Mouse (Mus musculus): ENCODE data around the gene Coq7. TPM values are rescaled to one million over a fixed set of nuclear protein-coding genes. Genes with fewer than 3 reads are reported as not detected.
A peak's percentile ranks its signal among the peaks of the same experiment; 100 is the strongest.

Coq7 gene
- polyA plus RNA-seq, 1 experiment from 2014 or later, result 136 TPM

GRCm38 (mm10) chr7:118489706-118490665 is 43.2 kb downstream of the Coq7 start:
- Histone ChIP-seq H3K4me2 (ENCODE audit: low read depth, low read length) (peak overlapping the region; percentile 80), H3K27ac (ENCODE audit: low read length) (no peak overlapping the region), H3K4me3 (ENCODE audit: low read length) (peak overlapping the region; percentile 82), H3K4me1 (ENCODE audit: control insufficient read depth, insufficient read depth, low read length) (peaks cover 33% of the 10 kb centered on the region), H3K9ac (ENCODE audit: low read depth, low read length) (peak overlapping the region; percentile 99), H3K36me3 (ENCODE audit: control insufficient read depth, insufficient read depth, low read length) (no peaks in the 10 kb centered on the region), H3K9me3 (ENCODE audit: control insufficient read depth, low read length) (no peaks in the 10 kb centered on the region), H3K27me3 (replicated peaks; ENCODE audit: control insufficient read depth, insufficient read depth, low read length) (no peaks in the 10 kb centered on the region)
- WGBS, result 49% methylated on average over 57 of the region's 57 CpGs
- no peak for ATAC-seq

- Histone ChIP-seq H3K27ac (ENCODE audit: low read length) (peak overlapping the region; percentile 10; the same call in 1 of the 2 replicates), H3K4me3 (ENCODE audit: low read length) (peak overlapping the region; percentile 8), H3K36me3 (ENCODE audit: control insufficient read depth, insufficient read depth, low read length) (no peaks in the 10 kb centered on the region), H3K4me2 (ENCODE audit: low read depth, low read length) (peak overlapping the region; percentile 44), H3K9ac (ENCODE audit: low read depth, low read length) (0 out of 2 replicates have a peak overlapping the region, but pooled peaks have one; percentile 2), H3K9me3 (ENCODE audit: control insufficient read depth, low read length) (no peaks in the 10 kb centered on the region), H3K4me1 (ENCODE audit: control insufficient read depth, insufficient read depth, low read length) (peaks cover 33% of the 10 kb centered on the region), H3K27me3 (replicated peaks; ENCODE audit: control insufficient read depth, insufficient read depth, low read length) (no peaks in the 10 kb centered on the region)
- ATAC-seq, result no peak
- WGBS, result 30% methylated on average over 8 of the region's 8 CpGs
Measured at GRCm38 (mm10) chr7:118488060-118488664, 45.0 kb downstream of the Coq7 start.

DNA sequence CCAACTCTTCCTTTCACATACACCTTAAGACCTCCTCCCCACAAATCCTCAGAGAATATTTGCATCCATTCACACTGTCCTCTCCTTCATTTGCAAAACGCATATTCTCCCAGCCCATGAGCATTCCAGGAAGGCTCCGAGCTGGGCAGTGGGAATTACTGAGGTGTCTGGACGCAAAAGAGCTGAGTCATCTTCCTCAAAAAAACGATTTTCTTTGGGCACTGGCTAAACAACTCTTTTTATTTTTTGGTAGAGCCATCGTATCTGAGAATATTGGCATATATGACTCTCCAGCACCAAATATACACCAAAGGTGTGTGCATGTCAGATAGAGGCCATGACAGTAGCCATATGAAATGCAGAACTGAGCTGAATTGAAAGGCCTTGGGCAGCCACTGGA is 46.2 kb downstream of the Coq7 start:
- ATAC-seq, result no peak
- no peak overlapping the region for H3K27ac ChIP-seq (ENCODE audit: low read length)
- no peak overlapping the region for H3K9ac ChIP-seq (ENCODE audit: low read depth, low read length)
- H3K4me1 ChIP-seq (ENCODE audit: control insufficient read depth, insufficient read depth, low read length), result peaks cover 29% of the 10 kb centered on the region
- no peaks in the 10 kb centered on the region for H3K36me3 ChIP-seq (ENCODE audit: control insufficient read depth, insufficient read depth, low read length)
- H3K27me3 ChIP-seq (replicated peaks; ENCODE audit: control insufficient read depth, insufficient read depth, low read length), result no peaks in the 10 kb centered on the region
- 66% methylated on average over 5 of the region's 5 CpGs for WGBS
- no peak overlapping the region for H3K4me3 ChIP-seq (ENCODE audit: low read length)
- no peaks in the 10 kb centered on the region for H3K9me3 ChIP-seq (ENCODE audit: control insufficient read depth, low read length)
- no peak overlapping the region for H3K4me2 ChIP-seq (ENCODE audit: low read depth, low read length)

GRCm38 (mm10) chr7:118483996-118484395 is 49.2 kb downstream of the Coq7 start:
- WGBS, result 83% methylated on average over 1 of the region's 1 CpGs
- H3K9ac ChIP-seq (ENCODE audit: low read depth, low read length), result no peak overlapping the region
- no peak overlapping the region for H3K27ac ChIP-seq (ENCODE audit: low read length)
- H3K4me2 ChIP-seq (ENCODE audit: low read depth, low read length), result no peak overlapping the region
- no peak overlapping the region for H3K4me3 ChIP-seq (ENCODE audit: low read length)
- no peaks in the 10 kb centered on the region for H3K9me3 ChIP-seq (ENCODE audit: control insufficient read depth, low read length)
- no peaks in the 10 kb centered on the region for H3K27me3 ChIP-seq (replicated peaks; ENCODE audit: control insufficient read depth, insufficient read depth, low read length)
- H3K36me3 ChIP-seq (ENCODE audit: control insufficient read depth, insufficient read depth, low read length), result no peaks in the 10 kb centered on the region
- peaks cover 22% of the 10 kb centered on the region for H3K4me1 ChIP-seq (ENCODE audit: control insufficient read depth, insufficient read depth, low read length)
- ATAC-seq, result no peak

DNA sequence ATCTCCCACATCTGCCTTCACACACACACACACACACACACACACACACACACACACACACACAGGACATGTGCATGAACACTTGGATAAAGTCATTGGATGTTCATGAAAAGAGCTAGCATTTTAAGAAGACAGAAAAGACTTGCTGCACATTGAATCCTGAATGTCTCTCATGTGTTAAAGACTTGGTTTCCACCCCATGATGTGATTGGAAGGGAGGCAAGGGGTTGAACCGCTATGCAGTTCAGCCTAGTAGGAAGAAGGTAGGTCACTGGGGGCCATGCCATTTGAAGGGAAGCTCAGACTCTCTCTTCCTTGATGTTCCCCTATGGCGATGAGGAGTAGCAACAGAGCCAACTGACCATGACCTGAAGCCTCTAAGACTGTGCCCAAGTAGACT is 51.2 kb downstream of the Coq7 start:
- H3K4me1 ChIP-seq (ENCODE audit: control insufficient read depth, insufficient read depth, low read length), result peaks cover 12% of the 10 kb centered on the region; the same call in 1 of the 2 replicates
- WGBS, result 91% methylated on average over 2 of the region's 2 CpGs
- H3K27me3 ChIP-seq (replicated peaks; ENCODE audit: control insufficient read depth, insufficient read depth, low read length), result no peaks in the 10 kb centered on the region
- no peak overlapping the region for H3K9ac ChIP-seq (ENCODE audit: low read depth, low read length)
- H3K4me2 ChIP-seq (ENCODE audit: low read depth, low read length), result no peak overlapping the region
- H3K36me3 ChIP-seq (ENCODE audit: control insufficient read depth, insufficient read depth, low read length), result no peaks in the 10 kb centered on the region
- no peak for ATAC-seq
- no peaks in the 10 kb centered on the region for H3K9me3 ChIP-seq (ENCODE audit: control insufficient read depth, low read length)
- no peak overlapping the region for H3K4me3 ChIP-seq (ENCODE audit: low read length)
- no peak overlapping the region for H3K27ac ChIP-seq (ENCODE audit: low read length)

- 65% methylated on average over 10 of the region's 10 CpGs for WGBS
- H3K9me3 ChIP-seq (ENCODE audit: control insufficient read depth, low read length), result no peaks in the 10 kb centered on the region
- ATAC-seq, result no peak
- H3K27me3 ChIP-seq (replicated peaks; ENCODE audit: control insufficient read depth, insufficient read depth, low read length), result no peaks in the 10 kb centered on the region
- no peaks in the 10 kb centered on the region for H3K36me3 ChIP-seq (ENCODE audit: control insufficient read depth, insufficient read depth, low read length)
- H3K27ac ChIP-seq (ENCODE audit: low read length), result no peak overlapping the region
- H3K4me1 ChIP-seq (ENCODE audit: control insufficient read depth, insufficient read depth, low read length), result peaks cover 15% of the 10 kb centered on the region; the same call in 1 of the 2 replicates
- no peak overlapping the region for H3K4me2 ChIP-seq (ENCODE audit: low read depth, low read length)
- no peak overlapping the region for H3K9ac ChIP-seq (ENCODE audit: low read depth, low read length)
- H3K4me3 ChIP-seq (ENCODE audit: low read length), result no peak overlapping the region
Measured at GRCm38 (mm10) chr7:118481047-118481810, 51.9 kb downstream of the Coq7 start.

- Histone ChIP-seq H3K9ac (ENCODE audit: low read depth, low read length) (no peak overlapping the region), H3K27ac (ENCODE audit: low read length) (no peak overlapping the region), H3K36me3 (ENCODE audit: control insufficient read depth, insufficient read depth, low read length) (no peaks in the 10 kb centered on the region), H3K9me3 (ENCODE audit: control insufficient read depth, low read length) (no peaks in the 10 kb centered on the region), H3K4me3 (ENCODE audit: low read length) (no peak overlapping the region), H3K27me3 (replicated peaks; ENCODE audit: control insufficient read depth, insufficient read depth, low read length) (no peaks in the 10 kb centered on the region), H3K4me1 (ENCODE audit: control insufficient read depth, insufficient read depth, low read length) (peaks cover 16% of the 10 kb centered on the region; the same call in 1 of the 2 replicates), H3K4me2 (ENCODE audit: low read depth, low read length) (no peak overlapping the region)
- ATAC-seq, result no peak
- WGBS, result 81% methylated on average over 9 of the region's 9 CpGs
Measured at GRCm38 (mm10) chr7:118480160-118480709, 52.9 kb downstream of the Coq7 start.

DNA sequence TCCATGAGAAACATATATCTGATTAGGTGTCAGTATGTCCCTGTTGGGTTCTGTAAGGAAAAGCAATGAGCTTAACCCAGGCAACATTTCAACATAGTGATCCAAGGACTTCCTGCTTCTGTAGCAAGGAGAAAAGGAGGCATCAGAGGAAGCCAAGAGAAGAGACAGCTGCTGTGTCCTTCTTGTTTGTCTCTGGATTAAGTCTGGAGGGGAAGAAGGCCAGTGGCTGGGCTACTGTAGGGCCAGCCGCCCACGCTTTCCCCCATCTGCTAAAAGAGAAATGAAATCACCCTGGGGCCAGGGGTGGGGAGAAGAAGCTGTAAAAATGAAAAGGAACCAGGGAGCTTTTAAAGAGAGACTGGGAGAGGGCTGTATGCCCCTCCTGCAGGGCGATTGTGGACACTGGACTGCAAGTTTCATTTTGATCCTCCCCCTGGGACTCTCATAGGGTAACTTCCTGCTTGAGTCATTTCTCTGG is 54.3 kb downstream of the Coq7 start:
- WGBS, result 29% methylated on average over 3 of the region's 3 CpGs
- H3K4me2 ChIP-seq (ENCODE audit: low read depth, low read length), result no peak overlapping the region

More for the DNA sequence above, 54.3 kb downstream of the Coq7 start:
- ATAC-seq, result peak; percentile 66
- no peaks in the 10 kb centered on the region for H3K36me3 ChIP-seq (ENCODE audit: control insufficient read depth, insufficient read depth, low read length)
- H3K9ac ChIP-seq (ENCODE audit: low read depth, low read length), result peak overlapping the region; percentile 3; the same call in 1 of the 2 replicates
- no peaks in the 10 kb centered on the region for H3K27me3 ChIP-seq (replicated peaks; ENCODE audit: control insufficient read depth, insufficient read depth, low read length)
- H3K9me3 ChIP-seq (ENCODE audit: control insufficient read depth, low read length), result no peaks in the 10 kb centered on the region
- H3K4me1 ChIP-seq (ENCODE audit: control insufficient read depth, insufficient read depth, low read length), result peaks cover 16% of the 10 kb centered on the region; the same call in 1 of the 2 replicates
- H3K4me3 ChIP-seq (ENCODE audit: low read length), result no peak overlapping the region
- H3K27ac ChIP-seq (ENCODE audit: low read length), result peak overlapping the region; percentile 73
